Mouse (Mus musculus): ENCODE results near the gene Ostf1.

Ostf1 gene

GRCm38 (mm10) chr19:18569496-18569895, 62.1 kb downstream of the Ostf1 start:
- in situ Hi-C loops (cut with MboI, MseI), result loop anchor here (10.0 to 25.0 kb wide), 3 partner anchors 265 to 1457 kb away; no protein-coding TSS in a partner anchor

DNA sequence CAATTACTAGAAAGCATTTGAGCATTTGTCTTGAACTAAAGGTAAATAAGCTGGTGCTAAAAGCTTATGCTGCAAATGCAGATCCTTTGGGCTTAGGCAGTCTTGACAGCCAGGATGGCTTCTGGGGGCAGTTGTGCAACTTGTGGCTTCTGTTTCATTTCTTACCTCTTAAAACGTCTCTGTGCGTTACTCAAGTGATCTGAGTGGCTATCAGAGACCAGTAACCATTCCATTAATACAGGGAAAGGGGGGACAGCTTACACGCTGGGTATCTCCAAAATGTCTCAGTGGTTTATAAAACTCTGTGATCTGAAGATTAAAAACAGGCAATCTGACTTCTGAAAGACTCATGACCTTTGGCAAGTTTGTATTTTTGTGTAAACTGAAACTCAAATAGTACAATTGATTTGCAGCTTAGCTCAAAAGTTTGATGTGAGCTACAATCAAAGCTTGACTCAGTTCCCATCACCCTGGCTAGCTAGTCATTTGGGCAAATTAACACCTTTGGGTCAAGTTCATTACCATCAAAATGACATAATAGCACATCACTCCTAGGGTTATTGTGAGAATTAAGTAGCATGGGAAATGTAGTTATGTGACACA, 62.7 kb downstream of the Ostf1 start:
- in situ Hi-C loops (cut with MboI, MseI), result loop anchor here (10.0 to 25.0 kb wide), 3 partner anchors 266 to 1457 kb away; no protein-coding TSS in a partner anchor

DNA sequence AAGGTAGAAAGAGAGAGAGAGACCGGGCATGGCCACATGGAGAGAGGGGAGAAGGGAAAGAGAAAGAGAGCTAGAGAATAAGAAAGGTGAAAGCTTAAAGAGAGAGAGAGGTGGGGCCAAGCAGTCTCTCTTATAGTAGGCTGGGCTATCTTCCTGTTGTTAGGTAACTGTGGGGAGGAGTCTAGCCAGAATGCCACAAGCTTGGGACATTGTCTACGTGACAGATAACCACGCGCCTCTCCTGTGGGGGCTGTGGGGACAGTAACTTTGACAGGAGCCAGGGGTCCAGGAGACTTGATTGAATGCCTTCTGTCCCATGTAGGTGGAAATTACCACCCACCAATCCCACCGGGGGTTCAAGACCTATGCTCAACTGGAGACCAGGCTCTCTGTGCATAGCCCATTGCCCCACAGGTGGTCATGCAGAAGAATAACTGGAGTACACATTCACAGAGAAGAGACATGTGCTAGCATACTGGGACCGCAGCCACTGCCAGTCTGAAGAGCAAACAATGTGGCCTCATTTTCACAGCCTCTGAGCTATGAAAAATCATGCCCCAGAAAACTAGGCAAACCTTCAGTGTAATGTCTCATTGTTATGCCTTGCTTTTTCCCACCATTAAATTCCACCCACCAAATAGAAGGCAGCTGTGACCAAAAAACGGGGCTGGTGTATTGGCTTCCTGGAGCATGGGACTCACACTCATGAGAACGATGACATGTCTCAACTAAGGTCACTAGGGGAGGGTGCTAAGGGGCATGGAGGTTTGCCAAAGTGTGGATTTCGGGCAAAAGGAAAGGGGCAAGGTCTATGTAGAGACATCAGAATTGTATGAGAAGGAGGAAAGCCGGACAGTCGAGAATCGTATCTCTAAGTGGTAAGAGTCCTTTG, 63.4 kb downstream of the Ostf1 start:
- in situ Hi-C loops (cut with MboI, MseI), result loop anchor here (10.0 to 25.0 kb wide), 3 partner anchors 267 to 1456 kb away; no protein-coding TSS in a partner anchor

GRCm38 (mm10) chr19:18567501-18567900, 64.1 kb downstream of the Ostf1 start:
- in situ Hi-C loops (cut with MboI, MseI), result loop anchor here (10.0 to 25.0 kb wide), 3 partner anchors 267 to 1455 kb away; no protein-coding TSS in a partner anchor

DNA sequence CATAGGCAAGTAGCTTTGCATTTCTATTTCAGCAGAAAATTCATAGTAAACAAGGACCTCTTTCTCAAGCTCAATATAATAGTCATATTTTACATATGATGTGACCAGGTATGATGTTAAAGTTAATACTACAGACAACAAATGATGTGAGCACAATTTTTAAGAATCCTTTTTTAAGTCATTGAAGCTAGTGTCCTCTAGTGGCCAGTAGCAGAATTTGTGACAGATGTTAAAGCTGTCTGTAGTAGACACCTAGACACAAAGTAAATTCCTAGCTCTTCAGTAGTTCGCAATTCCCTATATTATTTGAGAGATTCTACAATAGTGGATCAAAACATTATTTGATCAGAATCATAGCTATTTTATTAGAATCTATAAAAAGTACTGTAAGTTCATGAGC, 73.9 kb downstream of the Ostf1 start:
- in situ Hi-C loops (cut with MboI, MseI), result loop anchor here (25.0 kb wide), 1 partner anchor 1445 kb away; no protein-coding TSS in a partner anchor

DNA sequence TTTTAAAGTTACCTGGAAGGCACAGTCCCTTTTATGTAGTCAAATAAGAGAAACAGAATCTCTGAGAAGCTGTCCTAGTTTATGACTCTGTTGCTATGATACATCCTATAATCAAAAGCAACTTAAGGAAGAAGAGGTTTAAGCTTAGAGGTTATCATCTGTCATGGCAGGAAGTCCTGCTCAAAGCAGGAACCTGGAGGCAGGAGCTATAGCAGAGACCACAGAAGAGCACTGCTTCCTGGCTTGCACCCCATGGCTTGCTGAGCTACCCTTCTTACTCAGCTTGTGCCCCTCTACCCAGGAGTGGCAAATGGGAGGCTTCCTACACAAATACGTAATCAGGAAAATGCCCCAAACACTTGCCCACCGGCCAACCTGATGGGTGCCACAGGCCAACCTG, 76.0 kb downstream of the Ostf1 start:
- in situ Hi-C loops (cut with MboI, MseI), result loop anchor here (25.0 kb wide), 1 partner anchor 1443 kb away; no protein-coding TSS in a partner anchor

DNA sequence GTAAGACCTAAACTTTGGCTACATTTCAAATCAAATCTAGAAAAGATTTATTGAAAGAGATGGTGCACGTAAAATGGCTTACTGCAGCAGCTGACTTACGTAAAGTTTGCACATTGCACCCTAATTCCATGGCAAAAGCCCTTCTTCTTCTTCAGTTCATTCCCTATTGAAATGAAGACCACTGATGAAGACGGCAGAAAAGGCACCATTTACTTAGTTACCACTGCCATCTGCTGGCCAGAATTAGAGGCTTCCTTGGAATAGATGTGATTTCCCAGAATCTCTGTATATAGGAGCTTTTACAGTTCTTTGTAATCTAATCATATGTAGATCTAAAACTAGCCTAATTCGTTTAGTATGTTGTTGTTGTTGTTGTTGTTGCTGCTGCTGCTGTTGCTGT, 83.0 kb downstream of the Ostf1 start:
- in situ Hi-C loops (cut with MboI, MseI), result no loop called here
